Mouse (Mus musculus) right cerebral cortex, postnatal 4 days (tissue): ENCODE data around the gene Ch25h.

Experiments used
- DNase-seq: peaks from one replicate; pipeline ENCODE4 v3.0.0-alpha.2; 2022

Gene Ch25h

DNA sequence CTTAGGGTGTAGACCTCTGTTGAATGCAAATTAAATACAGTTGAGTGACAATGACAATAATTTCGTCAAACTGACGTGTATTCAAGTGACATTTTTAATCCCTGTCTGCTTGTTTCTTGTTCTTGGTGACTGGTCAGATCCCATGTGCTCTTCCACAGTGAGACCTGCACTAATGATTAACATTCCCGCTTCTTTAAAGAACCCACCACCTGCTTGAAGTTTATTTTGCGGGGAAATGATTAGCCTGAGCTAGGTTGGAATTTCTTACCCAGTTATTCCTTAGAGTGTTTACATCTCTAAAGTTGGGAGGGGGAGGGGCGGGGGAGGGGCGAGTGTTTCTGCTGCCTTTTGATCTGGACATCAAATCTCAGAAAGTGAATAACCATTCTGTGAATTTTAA is 6.7 kb downstream of the Ch25h start:
- DNase-seq = no peak

- no peak for DNase-seq
These were observed 10.5 kb downstream of the Ch25h start for GRCm38 (mm10) chr19:34464453-34464852.

DNA sequence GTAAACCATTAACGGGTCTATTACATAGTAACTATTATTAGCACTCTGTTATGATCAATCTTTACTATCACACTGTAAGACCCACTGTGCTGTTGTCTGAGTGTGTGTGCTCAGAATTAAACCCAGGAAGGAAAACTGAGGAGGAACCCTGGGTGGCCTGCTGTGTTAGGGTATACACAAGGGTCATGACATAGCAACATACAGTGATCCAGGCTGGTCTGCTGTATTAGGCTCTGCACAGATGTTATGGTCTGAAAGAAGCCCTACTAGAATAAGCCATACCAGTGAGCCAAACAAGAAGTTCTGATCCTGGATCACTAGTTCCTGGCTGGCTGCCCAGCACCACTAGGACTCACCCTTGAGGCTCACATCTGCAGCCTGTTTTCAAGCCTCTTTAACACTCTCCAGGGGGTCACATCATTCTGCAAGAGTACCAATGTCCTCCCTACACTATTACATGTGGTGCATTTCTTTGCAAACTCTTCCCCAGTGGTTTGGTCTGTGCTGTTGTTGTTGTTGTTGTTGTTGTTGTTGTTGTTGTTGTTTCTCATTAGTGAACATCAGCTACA is 13.4 kb downstream of the Ch25h start:
- DNase-seq = no peak

- DNase-seq = no peak
These were observed 24.1 kb downstream of the Ch25h start for GRCm38 (mm10) chr19:34450784-34451370.

DNA sequence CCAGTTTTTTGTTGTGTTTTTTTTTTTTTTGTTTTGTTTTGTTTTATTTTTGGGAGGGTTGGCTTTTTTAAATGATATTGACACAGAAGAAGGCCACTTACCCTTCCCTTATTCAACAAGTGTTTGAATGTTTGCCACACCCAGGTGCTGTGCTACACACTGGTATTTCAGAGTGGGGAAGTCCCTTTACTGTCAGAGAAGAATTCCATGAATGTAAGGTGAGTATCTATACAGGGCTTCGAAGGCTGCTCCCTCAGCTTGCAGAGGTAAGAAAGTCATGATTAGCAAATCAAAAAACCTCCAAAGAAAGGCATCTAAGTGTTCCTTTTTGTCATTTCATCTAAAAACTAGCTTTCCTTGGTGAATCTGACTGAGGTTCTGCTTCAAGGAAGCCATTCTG is 26.1 kb downstream of the Ch25h start:
- DNase-seq = no peak

GRCm38 (mm10) chr19:34445410-34446012 is 29.5 kb downstream of the Ch25h start:
- DNase-seq = no peak

GRCm38 (mm10) chr19:34444785-34445184 is 30.2 kb downstream of the Ch25h start:
- DNase-seq = no peak

GRCm38 (mm10) chr19:34441979-34442378 is 33.0 kb downstream of the Ch25h start:
- DNase-seq = peak; percentile 5

DNA sequence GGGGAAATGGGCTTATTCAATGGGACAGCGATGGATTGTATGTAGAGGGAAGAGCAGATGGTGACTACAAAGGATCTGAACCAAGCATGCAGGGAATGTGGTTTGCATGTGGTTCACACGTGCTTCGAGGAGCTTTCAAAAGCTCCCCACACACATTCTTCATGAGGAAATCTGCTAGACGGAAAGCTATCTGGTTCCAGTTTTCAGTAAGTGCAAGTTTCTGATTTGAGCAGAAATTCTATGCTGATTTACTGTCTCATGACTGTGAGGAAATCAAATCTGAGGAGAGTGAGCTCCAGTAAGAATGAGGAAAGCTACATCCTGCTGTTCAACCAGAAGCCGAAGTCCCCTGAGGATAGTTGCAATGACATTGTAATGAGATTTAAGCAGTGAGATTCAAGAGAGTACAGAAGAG is 39.8 kb downstream of the Ch25h start:
- no peak for DNase-seq

DNA sequence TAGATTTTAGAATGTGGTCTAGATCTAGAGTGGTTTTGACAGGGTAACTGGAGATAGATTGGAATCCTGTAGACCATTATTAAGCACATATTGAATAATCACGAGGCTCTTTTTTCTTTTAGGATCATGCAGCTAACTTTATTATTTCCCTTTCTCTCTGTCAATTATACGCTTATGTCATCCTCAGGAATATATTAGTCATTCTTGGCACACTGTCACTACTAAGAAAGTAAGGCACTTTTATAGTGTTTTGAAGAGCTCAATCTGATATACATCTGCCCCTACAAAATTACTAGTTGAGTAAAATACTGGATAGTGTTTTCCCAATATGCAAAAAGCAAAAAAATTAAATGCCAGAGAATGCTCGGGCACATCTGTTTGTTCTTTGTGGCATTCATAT is 43.6 kb downstream of the Ch25h start:
- no peak for DNase-seq

GRCm38 (mm10) chr19:34423783-34424335 is 51.1 kb downstream of the Ch25h start:
- no peak for DNase-seq
